Mouse (Mus musculus) hindbrain, postnatal 0 days (tissue): ENCODE measurements around the gene Hist1h1a. TPM values are rescaled to one million over a fixed set of nuclear protein-coding genes. Genes with fewer than 3 reads are reported as not detected.
A peak's percentile ranks its signal among the peaks of the same experiment; 100 is the strongest.
"Not testable (repeated sequence)": the region's sequence is repeated elsewhere in the genome, so short reads cannot be mapped to it uniquely, and the experiment has no call there.

Experiments
- ATAC-seq: fragments of 200-750 bp; cut with Nextera tagmentation; 2 replicates; pipeline ENCODE4 v1.8.0; 2017; ENCODE audit warnings: mild to moderate bottlenecking, moderate TSS enrichment, moderate library complexity
- DNase-seq: peaks from one replicate; pipeline ENCODE4 v3.0.0-alpha.2; 2015; ENCODE audit warnings: low spot score
- H3K27ac ChIP-seq: fragments of 300-500 bp; sonication (generic); 2 replicates; pipeline ENCODE4 v1.5.1; 2014; ENCODE audit warnings: mild to moderate bottlenecking
- H3K27me3 ChIP-seq: fragments of 300-500 bp; sonication (generic); 2 replicates; pipeline ENCODE4 v1.6.1; 2014; ENCODE audit warnings: low read length, mixed read lengths; ENCODE audit not compliant: insufficient read depth
- H3K36me3 ChIP-seq: fragments of 300-500 bp; sonication (generic); 2 replicates; pipeline ENCODE4 v1.6.1; 2014; ENCODE audit warnings: low read length, mixed read lengths; ENCODE audit not compliant: insufficient read depth
- H3K4me1 ChIP-seq: fragments of 300-500 bp; sonication (generic); 2 replicates; pipeline ENCODE4 v1.6.1; 2014; ENCODE audit warnings: antibody characterized with exemption, low read length, mixed read lengths; ENCODE audit not compliant: insufficient read depth
- H3K4me2 ChIP-seq: fragments of 300-500 bp; sonication (generic); 2 replicates; pipeline ENCODE4 v1.6.1; 2014; ENCODE audit warnings: low read depth, mild to moderate bottlenecking, low read length, moderate library complexity, mixed read lengths
- H3K4me3 ChIP-seq: fragments of 300-500 bp; sonication (generic); 2 replicates; pipeline ENCODE4 v1.5.1; 2014; ENCODE audit warnings: low read length
- H3K9ac ChIP-seq: fragments of 300-500 bp; sonication (generic); replicated peaks from 2 replicates; pipeline ENCODE4 v1.6.1; 2014; ENCODE audit warnings: mild to moderate bottlenecking, low read length, moderate library complexity, mixed read lengths
- H3K9me3 ChIP-seq: fragments of 300-500 bp; sonication (generic); 2 replicates; pipeline ENCODE4 v1.6.1; 2016; ENCODE audit warnings: low read length, mixed read lengths
- CTCF ChIP-seq: IDR thresholded peaks from 2 replicates; pipeline ENCODE4 v1.5.1; 2016; ENCODE audit warnings: antibody characterized with exemption, control low read depth, low read depth
- WGBS: fragments of 180-500 bp; shearing (Covaris S2); extraction: QIAGEN DNeasy Blood & Tissue Kit; methylation state at CpG from one replicate; pipeline ENCODE4 v1.1.7; 2014; 5-methylcytosine and 5-hydroxymethylcytosine counted together
- polyA plus RNA-seq: library from polyadenylated mRNA; unstranded; fragments of >200 nt; fragmentation: Nextera tagmentation; extraction: Ambion mirVana; gene quantifications from 2 replicates; pipeline ENCODE4 v1.2.1, GENCODE M21; 2015
- total RNA-seq: library from RNA; depleted of rRNA; stranded (reverse); fragments of >200 nt; gene quantifications from 2 replicates; pipeline ENCODE4 v1.2.3, GENCODE M21; 2014; rRNA removed

Hist1h1a gene
- total RNA-seq: 223 and 241 TPM in 2 replicates
- 0.59 and 0.61 TPM in 2 replicates for polyA plus RNA-seq

DNA sequence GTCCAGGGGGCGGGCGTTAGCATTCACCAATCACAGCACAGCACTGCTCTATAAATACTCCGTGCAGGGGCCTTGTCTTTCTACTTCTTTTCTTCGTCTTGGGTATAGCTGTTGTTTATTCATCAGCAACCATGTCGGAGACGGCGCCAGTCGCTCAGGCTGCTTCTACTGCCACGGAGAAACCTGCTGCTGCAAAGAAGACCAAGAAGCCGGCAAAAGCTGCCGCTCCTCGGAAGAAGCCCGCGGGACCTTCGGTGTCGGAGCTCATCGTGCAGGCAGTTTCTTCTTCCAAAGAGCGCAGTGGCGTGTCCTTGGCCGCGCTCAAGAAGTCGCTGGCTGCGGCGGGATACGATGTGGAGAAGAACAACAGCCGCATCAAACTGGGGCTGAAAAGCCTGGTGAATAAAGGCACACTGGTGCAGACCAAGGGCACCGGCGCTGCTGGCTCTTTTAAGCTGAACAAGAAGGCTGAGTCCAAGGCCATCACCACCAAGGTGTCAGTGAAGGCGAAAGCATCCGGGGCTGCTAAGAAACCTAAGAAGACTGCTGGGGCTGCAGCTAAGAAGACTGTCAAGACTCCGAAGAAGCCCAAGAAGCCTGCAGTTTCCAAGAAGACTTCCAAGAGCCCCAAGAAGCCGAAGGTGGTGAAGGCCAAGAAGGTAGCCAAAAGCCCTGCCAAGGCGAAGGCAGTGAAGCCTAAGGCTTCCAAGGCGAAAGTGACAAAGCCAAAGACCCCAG, at the start of gene Hist1h1a:
Gene Hist1h1a, plus strand, starts transcription at position 81 of the 738 bp plus-strand sequence.
- no peak for TF ChIP-seq CTCF
- H3K9ac ChIP-seq: peak within 1 kb of the TSS; percentile 65
- H3K4me3 ChIP-seq: peak within 1 kb of the TSS; percentile 55
- H3K27ac ChIP-seq: peak within 1 kb of the TSS; percentile 89
- peaks cover 6% of the 10 kb centered on the region for H3K4me1 ChIP-seq
- no peaks in the 10 kb centered on the region for H3K27me3 ChIP-seq
- ATAC-seq (peak; percentile 78), DNase-seq (peak; percentile 94)
- peak within 1 kb of the TSS; percentile 84 for H3K4me2 ChIP-seq
- no peaks in the 10 kb centered on the region for H3K9me3 ChIP-seq
- no peaks in the 10 kb centered on the region for H3K36me3 ChIP-seq
- WGBS: 3% methylated on average over 34 of the region's 34 CpGs

DNA sequence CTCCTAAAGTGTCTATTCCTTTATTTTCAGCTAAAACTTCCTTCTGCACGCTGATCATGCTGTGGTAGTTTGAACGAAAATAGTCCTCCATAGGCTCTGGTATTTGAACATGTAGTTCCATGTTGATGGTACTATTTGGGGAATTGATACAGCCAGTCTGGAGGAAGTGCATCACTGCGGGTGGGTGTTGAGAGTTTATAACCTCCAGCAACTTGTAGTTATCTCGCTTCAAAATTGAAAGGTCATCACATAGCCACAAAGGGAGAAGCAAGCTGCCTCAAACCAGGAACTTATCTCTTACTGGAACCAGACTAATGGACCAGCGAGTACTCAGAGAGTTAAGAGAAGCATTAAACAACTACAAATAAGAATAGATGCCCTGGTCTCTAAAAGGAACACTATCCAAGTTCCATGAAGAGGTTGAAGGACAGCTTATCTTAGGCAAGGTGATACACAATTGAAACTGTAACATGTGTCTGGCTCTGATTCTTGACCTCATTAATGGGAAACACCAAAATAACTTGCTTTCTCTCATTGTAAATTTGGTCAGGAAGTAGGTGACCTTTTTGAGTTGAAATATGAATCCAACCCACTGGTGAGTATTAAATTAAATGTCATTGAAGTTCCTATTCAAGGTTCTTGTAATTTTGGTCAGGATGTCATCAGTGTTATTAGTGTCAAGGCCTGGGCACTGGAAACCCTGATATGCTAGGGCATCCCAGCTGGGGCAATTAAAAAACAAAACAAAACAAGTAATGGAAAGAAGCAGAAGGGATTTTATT, 47.0 kb upstream of the Hist1h1a start:
- 85% methylated on average over 5 of the region's 5 CpGs for WGBS
- H3K4me1 ChIP-seq: no peaks in the 10 kb centered on the region
- no peaks in the 10 kb centered on the region for H3K9me3 ChIP-seq

DNA sequence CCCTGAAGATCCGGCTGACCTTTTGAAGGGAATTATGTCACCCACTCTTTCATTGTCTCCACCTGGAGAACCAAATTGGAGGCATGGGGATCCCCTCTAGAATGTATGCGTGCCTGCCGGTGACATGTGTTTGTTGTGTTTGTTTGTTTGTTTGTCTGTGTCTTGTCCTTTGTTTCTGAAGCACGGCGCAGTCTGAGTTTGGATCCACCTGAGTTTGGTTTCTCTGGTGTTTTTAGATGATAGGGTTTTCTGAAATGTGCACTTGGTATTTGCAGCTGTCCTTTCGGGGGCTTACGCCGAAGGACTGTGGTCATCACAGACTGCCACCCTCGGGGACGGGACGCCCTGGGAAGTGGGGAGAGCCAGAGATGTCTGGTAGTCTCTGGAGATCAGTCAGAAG, 46.3 kb upstream of the Hist1h1a start:
- Histone ChIP-seq H3K9ac (no peak overlapping the region), H3K4me3 (no peak overlapping the region), H3K4me1 (no peaks in the 10 kb centered on the region), H3K27ac (no peak overlapping the region), H3K36me3 (no peaks in the 10 kb centered on the region), H3K4me2 (no peak overlapping the region), H3K27me3 (no peaks in the 10 kb centered on the region), H3K9me3 (no peaks in the 10 kb centered on the region)
- 55% methylated on average over 11 of the region's 11 CpGs for WGBS
- no peak for TF ChIP-seq CTCF
- ATAC-seq (no peak), DNase-seq (no peak)

More for the DNA sequence above, 47.0 kb upstream of the Hist1h1a start:
- no peak overlapping the region for H3K4me2 ChIP-seq
- no peak overlapping the region for H3K9ac ChIP-seq
- no peak for ATAC-seq
- H3K27me3 ChIP-seq: no peaks in the 10 kb centered on the region
- TF ChIP-seq CTCF: no peak
- no peaks in the 10 kb centered on the region for H3K36me3 ChIP-seq
- no peak for DNase-seq
- H3K27ac ChIP-seq: no peak overlapping the region
- no peak overlapping the region for H3K4me3 ChIP-seq

DNA sequence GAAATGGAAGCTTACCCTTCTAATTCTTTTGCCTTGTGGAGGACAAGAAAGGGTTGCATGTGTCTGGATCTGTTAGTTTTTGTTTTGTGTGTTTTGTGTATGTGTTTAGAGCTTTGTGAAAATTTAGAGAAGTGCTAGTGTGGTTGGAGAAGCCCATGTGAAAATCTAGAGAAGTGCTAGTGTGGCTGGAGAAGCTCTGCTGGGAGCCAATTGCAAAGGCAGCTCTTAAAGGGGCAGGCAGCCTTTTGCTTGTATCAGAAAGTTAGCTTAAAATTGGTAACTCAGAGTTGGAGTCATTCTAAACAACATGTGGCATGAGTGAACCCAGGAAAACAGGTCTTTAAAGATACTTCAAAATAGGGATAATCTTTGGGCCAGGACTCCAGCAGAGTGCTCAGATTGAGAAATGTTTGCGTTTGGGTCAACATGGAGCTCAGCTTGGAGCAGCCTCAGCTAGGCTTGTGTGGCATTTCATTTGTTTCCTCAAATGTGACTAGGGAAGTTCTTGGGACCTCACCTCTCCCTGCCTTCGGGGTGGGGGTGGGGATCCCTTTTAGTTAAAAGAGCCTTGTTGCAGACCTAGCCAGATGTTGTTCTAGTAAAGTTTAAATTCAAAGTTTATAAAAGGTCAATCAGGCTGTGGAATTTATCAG, 45.7 kb upstream of the Hist1h1a start:
- H3K27ac ChIP-seq, H3K9me3 ChIP-seq, H3K4me1 ChIP-seq, H3K27me3 ChIP-seq, ATAC-seq, H3K9ac ChIP-seq, DNase-seq, H3K4me2 ChIP-seq, H3K4me3 ChIP-seq, H3K36me3 ChIP-seq: not testable (repeated sequence)
- WGBS: 13% methylated on average over 2 of the region's 2 CpGs

- TF ChIP-seq CTCF: no peak
- Histone ChIP-seq H3K4me1 (no peaks in the 10 kb centered on the region), H3K27me3 (no peaks in the 10 kb centered on the region), H3K4me3 (no peak overlapping the region), H3K36me3 (no peaks in the 10 kb centered on the region), H3K9ac (no peak overlapping the region), H3K9me3 (no peaks in the 10 kb centered on the region), H3K27ac (no peak overlapping the region), H3K4me2 (no peak overlapping the region)
- DNase-seq: no peak
- WGBS: 67% methylated on average over 4 of the region's 4 CpGs
- no peak for ATAC-seq
These were observed 39.2 kb upstream of the Hist1h1a start for GRCm38 (mm10) chr13:23724239-23724638.

DNA sequence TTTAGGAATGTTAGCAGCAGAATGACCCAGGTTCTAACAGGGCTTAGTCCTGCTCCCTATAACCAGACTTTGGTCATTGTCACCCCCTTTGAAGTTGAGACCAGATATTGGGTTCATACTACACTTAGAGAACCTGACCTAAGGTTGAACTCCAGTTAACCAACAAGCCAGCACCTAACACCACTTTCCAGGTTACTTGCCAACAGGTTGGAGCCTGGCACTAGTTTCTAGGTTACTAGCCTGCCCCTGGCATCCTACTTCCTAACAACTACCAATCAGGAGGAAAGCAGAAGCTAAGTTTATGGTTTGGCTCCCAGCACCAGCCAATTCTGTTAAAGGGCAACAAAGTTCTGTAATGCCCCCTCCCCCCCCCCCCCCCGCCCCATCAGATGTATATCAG, 38.3 kb upstream of the Hist1h1a start:
- WGBS: 36% methylated on average over 1 of the region's 1 CpGs
- Histone ChIP-seq H3K9me3 (no peaks in the 10 kb centered on the region), H3K36me3 (no peaks in the 10 kb centered on the region), H3K4me2 (no peak overlapping the region), H3K4me3 (no peak overlapping the region), H3K27ac (no peak overlapping the region), H3K4me1 (no peaks in the 10 kb centered on the region), H3K9ac (no peak overlapping the region), H3K27me3 (no peaks in the 10 kb centered on the region)
- TF ChIP-seq CTCF: no peak
- no peak for ATAC-seq
- DNase-seq: no peak
